8 mouse cellular contexts compared by ENCODE assay signal in genomic region chr11:78037831-78038752, GRCm38 (mm10). TPM values are rescaled to one million over a fixed set of nuclear protein-coding genes. Genes with fewer than 3 reads are reported as not detected.
DNase-seq lines count a peak whose midpoint lies in the region; ATAC-seq lines count a peak whose summit lies in the region.

Gene Flot2 (plus strand): TSS chr11:78037931.

- peak within 1 kb of the TSS; percentile 92 for H3K4me2 ChIP-seq in forebrain, embryonic 13.5 days

- H3K9ac ChIP-seq in forebrain, embryonic 13.5 days, result peak within 1 kb of the TSS; percentile 94

- H3K9me3 ChIP-seq in forebrain, embryonic 13.5 days (replicated peaks), result no peaks in the 10 kb centered on the region

- peak within 1 kb of the TSS; percentile 91 for H3K4me3 ChIP-seq in forebrain, embryonic 13.5 days

- peak; percentile 89 for ATAC-seq in forebrain, embryonic 13.5 days

- WGBS in forebrain, embryonic 13.5 days, result 2% methylated on average over 54 of the region's 55 CpGs

- DNase-seq in MN1 (ENCODE audit: low spot score), result peak; percentile 72
- DNase-seq in c-Kit-positive CD71-positive TER-119-positive erythroid progenitor cells, embryonic 14.5 days (ENCODE audit: low spot score), result peak; percentile 53
- DNase-seq in heart, postnatal 25 days (ENCODE audit: low spot score), result peak; percentile 38
- peak; percentile 42 to 64 for DNase-seq in layer of hippocampus, postnatal 10 days (ENCODE audit: low spot score in 2 of 2)
- peak; percentile 77 for DNase-seq in lung, postnatal 10 days
- peak; percentile 31 for DNase-seq in ovary, postnatal 10 days (ENCODE audit: low spot score)
- peak; percentile 88 for DNase-seq in thymus, postnatal 4 days

- H3K4me1 ChIP-seq in forebrain, embryonic 13.5 days, result peaks cover 33% of the 10 kb centered on the region

- intact Hi-C loops in heart, postnatal 25 days (cut with DNase I), result no loop called here

- H3K36me3 ChIP-seq in forebrain, embryonic 13.5 days (ENCODE audit: poor library complexity, severe bottlenecking), result peaks cover 32% of the 10 kb centered on the region

- peak within 1 kb of the TSS; percentile 83 for H3K27ac ChIP-seq in forebrain, embryonic 13.5 days

- H3K27me3 ChIP-seq in forebrain, embryonic 13.5 days, result no peaks in the 10 kb centered on the region

RNA-seq across cellular contexts. Expression of gene Flot2, which starts in this region (rescaled TPM):
- 69.6 and 78.1 TPM in 2 replicates for polyA plus RNA-seq in forebrain, embryonic 13.5 days (2015; fragmentation: Nextera tagmentation; extraction: Ambion mirVana)
- total RNA-seq in heart, postnatal 25 days (2021), result 10 to 100 TPM; 59.3 to 61.2 TPM
- 100 to 1,000 TPM; 143 to 145 TPM for total RNA-seq in layer of hippocampus, postnatal 10 days (2021)

Comparison
In these comparisons a context has a peak if more than half of its experiments do, and no peak if none do; other contexts are left out.
1. Peak in every context shown above with its lines: DNase-seq, ATAC-seq, H3K4me3 ChIP-seq and H3K27ac ChIP-seq.
2. DNase-seq: peak in every context shown above with its lines; median percentile 88 in thymus, postnatal 4 days; 77 in lung, postnatal 10 days; 72 in MN1; 53 in c-Kit-positive CD71-positive TER-119-positive erythroid progenitor cells, embryonic 14.5 days; 53 in layer of hippocampus, postnatal 10 days; 38 in heart, postnatal 25 days; 31 in ovary, postnatal 10 days.